Mouse (Mus musculus) C2C12 (cell line): ENCODE measurements around the gene Tbcel.

Experiments used
- CTCF ChIP-seq: IDR thresholded peaks from one replicate; pipeline ENCODE4 v1.5.1; 2011; ENCODE audit not compliant: control insufficient read depth, insufficient read depth, insufficient read length
- USF1 ChIP-seq: IDR thresholded peaks from one replicate; pipeline ENCODE4 v1.6.1; 2011; ENCODE audit warnings: low read depth, mild to moderate bottlenecking, control low read depth, moderate library complexity

- no peak for TF ChIP-seq CTCF
- no peak for TF ChIP-seq USF1
Observed at GRCm38 (mm10) chr9:42413345-42413744, 94.3 kb downstream of the Tbcel start.
